Mouse (Mus musculus): ENCODE measurements around the gene Tmsb15l.
A peak's percentile ranks its signal among the peaks of the same experiment; 100 is the strongest.
"Not testable (repeated sequence)": the region's sequence is repeated elsewhere in the genome, so short reads cannot be mapped to it uniquely, and the experiment has no call there.

The Tmsb15l gene

DNA sequence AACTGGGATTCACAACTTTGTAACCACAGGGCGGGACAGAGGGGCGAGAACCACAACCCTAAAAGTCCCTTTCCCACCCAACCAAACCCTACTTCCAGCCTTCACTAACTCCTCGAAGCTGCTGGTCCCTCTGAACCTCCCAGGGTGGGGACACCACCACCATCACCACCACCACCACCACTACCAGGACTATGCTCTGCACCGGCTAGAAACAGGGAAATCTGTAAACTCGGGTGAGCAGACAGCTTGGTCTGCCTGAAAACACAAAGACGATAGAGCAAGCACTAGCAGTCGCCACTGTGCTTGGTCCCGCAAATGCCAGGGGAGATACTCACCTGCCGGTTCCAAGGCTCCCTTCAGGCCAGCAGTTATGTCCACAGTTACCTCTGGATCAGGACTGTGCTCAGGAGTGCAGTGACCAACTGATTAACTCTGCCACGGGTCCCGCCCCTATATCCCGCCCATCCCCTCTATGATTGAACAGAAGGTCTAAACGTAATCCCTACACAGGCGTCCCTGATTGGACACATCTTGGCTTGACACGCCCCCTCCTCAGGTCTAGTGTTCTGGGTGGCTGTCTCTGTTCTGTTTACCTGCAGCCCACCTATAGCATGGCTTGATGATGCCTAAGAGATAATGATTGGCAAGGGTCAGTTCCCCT, at the start of gene Tmsb15l, which contains the start of gene Tmsb15b1:
Gene Tmsb15l, minus strand, starts transcription at position 446 of the 661 bp plus-strand sequence.
Gene Tmsb15b1, minus strand, starts transcription at position 451 of the 661 bp plus-strand sequence.
- peak; percentile 85 for DNase-seq (ENCODE audit: low read depth, low spot score)
- H3K36me3 ChIP-seq (ENCODE audit: control insufficient read depth, insufficient read depth, low read length, poor library complexity, severe bottlenecking), result no peaks in the 10 kb centered on the region
- no peaks in the 10 kb centered on the region for H3K27me3 ChIP-seq (ENCODE audit: control insufficient read depth, insufficient read depth, low read length, poor library complexity, severe bottlenecking)

DNA sequence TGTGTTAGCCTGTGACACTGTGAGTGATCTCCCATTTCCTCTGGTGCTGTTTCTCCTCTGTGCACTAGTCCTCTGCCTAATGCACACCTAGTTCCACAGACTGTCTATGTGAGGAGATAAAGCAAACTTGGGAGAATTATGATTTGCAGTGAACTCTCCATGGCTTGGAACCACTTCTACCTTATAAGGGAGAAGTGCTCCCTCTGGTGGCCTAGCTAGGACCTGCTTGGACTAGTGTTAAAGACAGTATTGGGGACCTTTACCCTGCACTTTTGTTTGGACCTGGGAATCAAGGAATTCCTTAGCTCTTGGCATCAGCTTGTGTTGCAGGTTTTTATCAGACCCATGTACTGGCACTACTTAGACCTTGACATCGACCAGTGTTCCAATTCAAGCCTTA, 42.6 kb upstream of the Tmsb15l start:
- no peaks in the 10 kb centered on the region for H3K27me3 ChIP-seq (ENCODE audit: control insufficient read depth, insufficient read depth, low read length, poor library complexity, severe bottlenecking)
- peak; percentile 76 for DNase-seq (ENCODE audit: low read depth, low spot score)
- no peaks in the 10 kb centered on the region for H3K36me3 ChIP-seq (ENCODE audit: control insufficient read depth, insufficient read depth, low read length, poor library complexity, severe bottlenecking)

DNA sequence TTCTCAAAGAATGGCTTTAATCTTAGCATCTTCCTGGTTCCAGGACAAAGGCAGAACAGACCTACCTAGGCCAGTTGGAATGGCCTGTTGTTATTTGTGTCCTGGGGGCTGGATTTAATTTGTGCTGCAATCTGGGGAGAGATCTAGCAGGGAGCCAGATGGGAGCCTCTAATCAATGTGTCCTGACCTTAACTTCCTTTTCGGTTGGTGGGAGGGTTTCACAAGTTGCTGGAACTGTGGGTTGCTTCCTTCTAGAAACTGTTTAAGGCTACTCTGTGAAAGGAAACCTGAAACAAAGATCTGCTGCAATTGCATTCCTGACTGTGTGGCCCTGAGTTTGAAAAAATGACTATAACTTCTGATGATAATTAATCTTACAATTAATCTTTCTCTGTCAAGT, 41.0 kb upstream of the Tmsb15l start:
- no peak for DNase-seq (ENCODE audit: low read depth, low spot score)

DNA sequence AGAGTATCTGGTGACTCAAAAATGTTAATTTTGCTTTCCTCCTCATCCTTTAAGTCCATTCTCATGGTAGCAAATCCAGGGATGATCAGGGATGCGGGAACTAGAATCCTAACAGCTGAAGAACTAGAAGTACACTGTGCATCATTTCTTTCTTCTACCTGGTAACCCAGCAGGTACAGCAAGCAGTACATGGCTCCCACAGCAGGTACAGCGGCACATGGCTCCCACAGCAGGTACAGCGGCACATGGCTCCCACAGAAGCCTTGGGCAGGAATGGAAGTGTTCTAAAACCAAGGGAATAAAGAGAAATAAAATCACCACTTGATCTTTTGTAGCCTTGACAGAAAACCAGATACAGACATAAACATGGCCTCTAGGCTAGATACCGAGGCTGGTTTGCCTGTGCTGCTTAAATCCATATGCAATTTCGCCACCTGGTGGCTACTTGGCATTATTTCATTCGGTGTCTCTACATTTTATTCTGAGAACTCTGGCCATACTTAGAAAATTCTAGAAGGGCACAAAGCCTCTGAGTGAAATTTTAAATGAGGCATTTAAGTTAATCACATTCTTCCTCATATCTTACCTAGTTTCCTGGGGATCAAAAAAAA, 38.5 kb upstream of the Tmsb15l start:
- peak; percentile 84 for DNase-seq (ENCODE audit: low read depth, low spot score)
- 0 out of 2 replicates have a peak, but pooled peaks cover under 1% of the 10 kb centered on the region for H3K36me3 ChIP-seq (ENCODE audit: control insufficient read depth, insufficient read depth, low read length, poor library complexity, severe bottlenecking)
- H3K27me3 ChIP-seq (ENCODE audit: control insufficient read depth, insufficient read depth, low read length, poor library complexity, severe bottlenecking), result no peaks in the 10 kb centered on the region

More for the DNA sequence above, 41.0 kb upstream of the Tmsb15l start:
- no peaks in the 10 kb centered on the region for H3K27me3 ChIP-seq (ENCODE audit: control insufficient read depth, insufficient read depth, low read length, poor library complexity, severe bottlenecking)
- no peaks in the 10 kb centered on the region for H3K36me3 ChIP-seq (ENCODE audit: control insufficient read depth, insufficient read depth, low read length, poor library complexity, severe bottlenecking)

DNA sequence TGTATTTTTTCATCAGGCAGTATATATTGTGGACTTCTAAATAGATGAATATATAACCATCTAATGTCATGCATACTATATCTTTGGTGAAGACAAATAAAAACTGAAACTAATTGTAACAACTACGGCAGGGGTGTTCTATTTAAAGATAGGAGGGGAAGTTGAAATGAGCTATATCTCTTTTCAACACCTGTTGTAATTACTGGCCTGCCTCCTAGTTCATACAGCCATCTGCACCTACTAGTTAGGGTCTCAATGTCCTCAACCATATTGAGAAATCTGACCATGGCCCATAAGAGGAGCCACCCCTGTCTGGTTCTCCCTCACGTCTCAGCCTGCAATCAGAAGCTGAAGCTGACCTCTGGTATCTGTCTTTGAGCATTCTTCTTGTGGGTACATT, 19.6 kb upstream of the Tmsb15l start:
- no peak for DNase-seq (ENCODE audit: low read depth, low spot score)
- no peaks in the 10 kb centered on the region for H3K36me3 ChIP-seq (ENCODE audit: control insufficient read depth, insufficient read depth, low read length, poor library complexity, severe bottlenecking)
- H3K27me3 ChIP-seq (ENCODE audit: control insufficient read depth, insufficient read depth, low read length, poor library complexity, severe bottlenecking), result no peaks in the 10 kb centered on the region

DNA sequence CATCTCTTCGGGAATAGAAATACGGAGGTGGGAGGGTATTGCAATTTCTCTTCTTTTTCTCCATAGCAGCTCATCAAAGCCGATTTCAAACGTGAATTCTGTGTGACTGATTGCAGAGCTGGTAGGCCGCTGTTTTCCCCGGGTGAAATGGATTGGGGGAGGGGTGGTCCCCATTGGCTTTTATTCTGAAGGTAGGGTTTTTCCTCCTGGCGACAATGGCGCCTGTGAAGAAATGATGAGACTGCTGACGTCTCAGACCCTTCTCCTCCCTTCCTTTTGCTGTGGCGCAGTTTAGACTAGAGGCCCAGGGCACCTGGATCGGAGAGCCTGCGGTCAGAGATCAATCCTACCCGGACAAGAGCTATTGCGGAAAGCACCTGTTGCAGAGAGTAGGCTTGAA, 17.0 kb upstream of the Tmsb15l start:
- no peak for DNase-seq (ENCODE audit: low read depth, low spot score)
- H3K27me3 ChIP-seq (ENCODE audit: control insufficient read depth, insufficient read depth, low read length, poor library complexity, severe bottlenecking), result no peaks in the 10 kb centered on the region

DNA sequence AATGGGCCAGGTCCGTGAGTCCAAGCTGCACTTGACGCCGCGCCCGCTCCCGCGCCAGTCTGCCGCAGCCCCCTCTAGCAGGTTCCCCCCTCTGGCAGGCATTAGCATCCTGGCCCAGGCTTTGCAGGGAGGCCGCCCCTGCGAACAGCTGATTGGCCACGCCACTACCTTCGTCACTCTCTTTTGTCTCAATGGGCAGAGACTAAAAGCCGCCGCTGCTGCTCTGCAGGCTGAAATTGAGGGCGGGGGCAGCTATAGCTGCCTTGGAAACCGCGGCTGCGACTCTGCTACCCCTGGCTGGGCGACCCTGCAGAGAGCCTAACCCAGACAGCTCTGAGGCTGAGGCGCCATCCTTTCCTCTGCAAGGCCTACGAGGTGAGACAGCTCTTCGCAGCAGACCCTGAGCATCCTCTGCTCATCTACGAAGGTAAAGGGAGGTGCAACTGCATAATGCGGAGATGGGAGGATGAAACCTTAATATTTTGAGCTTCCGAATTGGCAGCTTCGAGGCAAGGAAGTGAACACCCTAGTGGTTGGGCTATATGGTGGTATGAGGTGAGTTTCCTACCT, 16.4 kb upstream of the Tmsb15l start, which contains the start of gene Zcchc18:
Gene Zcchc18, plus strand, starts transcription at position 178 of the 570 bp plus-strand sequence.
- DNase-seq (ENCODE audit: low read depth, low spot score), result peak; percentile 76
- H3K27me3 ChIP-seq (ENCODE audit: control insufficient read depth, insufficient read depth, low read length, poor library complexity, severe bottlenecking), result no peaks in the 10 kb centered on the region
- H3K36me3 ChIP-seq (ENCODE audit: control insufficient read depth, insufficient read depth, low read length, poor library complexity, severe bottlenecking), result no peaks in the 10 kb centered on the region

More for the DNA sequence above, 17.0 kb upstream of the Tmsb15l start:
- H3K36me3 ChIP-seq (ENCODE audit: control insufficient read depth, insufficient read depth, low read length, poor library complexity, severe bottlenecking), result no peaks in the 10 kb centered on the region

DNA sequence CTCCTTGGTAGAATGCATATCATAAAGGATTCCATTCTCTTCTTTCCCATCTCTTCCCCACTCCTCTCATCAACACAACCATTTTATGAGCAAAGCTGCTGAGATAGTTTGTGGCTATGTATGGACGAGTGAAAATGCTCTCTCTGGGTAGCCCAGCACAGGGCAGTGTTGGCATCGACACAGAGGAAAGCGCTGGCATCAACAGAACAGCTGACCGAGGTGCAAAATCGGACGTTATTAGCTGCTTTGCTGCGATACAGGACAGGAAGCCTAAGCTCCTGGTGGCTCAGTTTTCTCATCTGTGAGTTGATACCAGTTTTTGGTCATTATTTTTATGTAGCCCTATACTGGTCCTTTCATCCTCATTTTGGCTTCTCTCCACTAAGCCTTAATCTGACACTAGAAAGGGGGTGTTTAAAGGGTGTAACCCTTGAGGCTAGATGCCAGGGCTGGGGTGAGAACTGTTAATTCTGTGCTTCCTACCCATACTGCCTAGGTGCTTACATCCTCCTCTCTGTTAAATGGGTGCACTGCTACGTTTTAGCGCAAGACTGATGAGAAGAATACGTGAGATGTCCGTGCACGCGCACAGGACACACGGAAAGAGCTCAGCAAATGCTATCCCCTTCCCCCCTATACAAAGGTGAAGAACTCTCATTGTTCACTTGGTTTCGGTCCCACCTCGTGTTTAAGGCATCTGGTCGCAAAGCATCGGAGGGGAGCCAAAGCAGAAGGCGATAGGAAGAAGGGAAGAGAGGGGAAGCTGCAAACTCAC, 15.7 kb upstream of the Tmsb15l start:
- Histone ChIP-seq H3K27me3 (ENCODE audit: control insufficient read depth, insufficient read depth, low read length, poor library complexity, severe bottlenecking) (no peaks in the 10 kb centered on the region), H3K36me3 (ENCODE audit: control insufficient read depth, insufficient read depth, low read length, poor library complexity, severe bottlenecking) (no peaks in the 10 kb centered on the region)
- no peak for DNase-seq (ENCODE audit: low read depth, low spot score)

DNA sequence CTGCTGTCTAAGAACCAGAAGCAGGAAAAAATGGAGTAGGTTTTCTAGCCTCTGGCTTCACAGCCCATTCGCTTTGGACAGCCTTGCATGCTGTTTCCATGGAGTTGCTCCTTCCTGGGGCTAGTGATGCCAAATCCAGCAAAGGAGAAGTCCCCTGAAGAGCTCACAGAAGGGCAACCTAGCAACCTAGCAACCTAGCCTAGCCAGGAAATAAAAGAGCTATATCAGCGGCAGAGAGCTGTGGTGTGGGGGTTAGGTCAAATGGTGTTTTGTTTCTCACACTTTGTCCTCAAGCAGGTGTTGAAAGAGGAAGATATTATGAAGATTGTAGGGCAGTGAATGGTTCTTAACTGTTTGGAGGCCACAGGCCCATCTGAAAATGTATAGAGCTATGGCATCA, 14.6 kb upstream of the Tmsb15l start:
- DNase-seq (ENCODE audit: low read depth, low spot score), result peak; percentile 19
- Histone ChIP-seq H3K36me3 (ENCODE audit: control insufficient read depth, insufficient read depth, low read length, poor library complexity, severe bottlenecking) (no peaks in the 10 kb centered on the region), H3K27me3 (ENCODE audit: control insufficient read depth, insufficient read depth, low read length, poor library complexity, severe bottlenecking) (no peaks in the 10 kb centered on the region)

DNA sequence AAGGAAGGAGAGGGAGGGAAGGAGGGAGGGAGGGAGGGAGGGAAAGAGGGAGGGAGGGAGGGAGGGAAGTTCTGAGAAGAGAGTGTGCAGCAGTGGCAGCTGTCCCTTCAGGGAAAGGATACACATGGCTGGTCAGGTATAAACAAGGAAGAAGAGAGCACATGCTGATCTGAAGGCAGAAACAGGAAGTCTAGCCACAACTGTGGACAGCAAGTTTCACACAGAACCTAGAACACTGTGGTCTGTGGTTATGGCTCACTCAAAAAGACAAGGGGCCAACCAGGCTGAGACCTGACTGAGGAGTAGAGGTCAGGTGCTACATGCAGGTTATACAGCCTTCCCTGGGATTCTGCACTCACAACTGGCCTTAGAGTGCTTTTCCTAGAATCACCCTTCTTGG, 9.4 kb upstream of the Tmsb15l start:
- DNase-seq (ENCODE audit: low read depth, low spot score), result peak; percentile 68
- no peaks in the 10 kb centered on the region for H3K27me3 ChIP-seq (ENCODE audit: control insufficient read depth, insufficient read depth, low read length, poor library complexity, severe bottlenecking)
- no peaks in the 10 kb centered on the region for H3K36me3 ChIP-seq (ENCODE audit: control insufficient read depth, insufficient read depth, low read length, poor library complexity, severe bottlenecking)

DNA sequence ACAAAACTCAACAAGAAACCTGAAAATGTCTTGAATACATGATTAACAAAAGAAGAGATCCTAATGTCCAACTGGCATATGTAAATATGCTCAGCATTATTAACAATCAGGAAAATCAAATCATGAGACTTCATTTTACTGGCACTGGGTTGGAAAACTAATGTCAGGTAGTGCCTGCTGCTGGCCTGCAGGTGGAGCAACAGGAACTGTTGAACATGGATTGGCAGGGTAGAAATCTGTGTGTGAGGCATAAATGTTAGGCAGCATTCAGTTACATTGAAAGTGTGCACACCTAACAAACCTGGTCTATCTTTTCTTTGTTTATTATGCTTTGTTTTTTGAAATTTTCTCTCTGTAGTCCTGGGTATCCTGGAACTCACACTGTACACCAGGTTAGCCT, 1.9 kb upstream of the Tmsb15l start:
- peak; percentile 52 for DNase-seq (ENCODE audit: low read depth, low spot score)
- H3K36me3 ChIP-seq (ENCODE audit: control insufficient read depth, insufficient read depth, low read length, poor library complexity, severe bottlenecking), result no peaks in the 10 kb centered on the region
- H3K27me3 ChIP-seq (ENCODE audit: control insufficient read depth, insufficient read depth, low read length, poor library complexity, severe bottlenecking), result no peaks in the 10 kb centered on the region

DNA sequence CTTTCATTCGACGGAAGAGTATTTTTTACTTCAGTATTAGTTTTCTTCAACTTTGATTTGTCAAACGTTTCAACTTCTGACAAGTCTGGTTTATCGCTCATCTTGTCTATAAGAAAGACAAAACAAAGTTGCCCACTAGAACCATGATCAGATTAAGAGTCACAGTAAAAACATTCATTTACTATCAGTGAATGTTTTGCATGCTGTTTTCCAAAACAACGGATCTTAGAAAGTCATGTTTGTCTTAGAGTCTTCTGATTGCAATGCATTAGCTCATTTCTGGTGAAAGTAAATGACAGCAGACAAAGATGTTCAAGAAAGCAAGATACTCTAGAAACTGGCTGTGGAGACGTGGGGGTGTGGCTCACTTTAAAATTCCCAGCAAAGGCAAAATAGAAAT, 1.3 kb downstream of the Tmsb15l start, which contains the start of gene Tmsb15b2:
Gene Tmsb15b2, minus strand, starts transcription at position 101 of the 400 bp plus-strand sequence.
- not testable (repeated sequence) for H3K27me3 ChIP-seq (ENCODE audit: control insufficient read depth, insufficient read depth, low read length, poor library complexity, severe bottlenecking); H3K36me3 ChIP-seq (ENCODE audit: control insufficient read depth, insufficient read depth, low read length, poor library complexity, severe bottlenecking); DNase-seq (ENCODE audit: low read depth, low spot score)

DNA sequence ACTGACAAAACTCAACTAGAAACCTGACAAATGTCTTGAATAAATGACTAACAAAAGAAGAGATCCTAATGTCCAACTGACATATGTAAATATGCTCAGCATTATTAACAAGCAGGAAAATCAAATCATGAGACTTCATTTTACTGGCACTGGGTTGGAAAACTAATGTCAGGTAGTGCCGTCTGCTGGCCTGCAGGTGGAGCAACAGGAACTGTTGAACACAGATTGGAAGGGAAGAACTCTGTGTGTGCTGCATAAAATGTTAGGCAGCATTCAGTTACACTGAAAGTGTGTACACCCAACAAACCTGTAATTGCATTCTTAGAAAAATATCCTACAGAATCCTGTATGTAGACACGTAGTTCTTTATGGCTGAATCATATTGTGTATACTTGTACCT, 17.0 kb downstream of the Tmsb15l start:
- Histone ChIP-seq H3K27me3 (ENCODE audit: control insufficient read depth, insufficient read depth, low read length, poor library complexity, severe bottlenecking) (no peaks in the 10 kb centered on the region), H3K36me3 (ENCODE audit: control insufficient read depth, insufficient read depth, low read length, poor library complexity, severe bottlenecking) (no peaks in the 10 kb centered on the region)
- peak; percentile 41 for DNase-seq (ENCODE audit: low read depth, low spot score)

DNA sequence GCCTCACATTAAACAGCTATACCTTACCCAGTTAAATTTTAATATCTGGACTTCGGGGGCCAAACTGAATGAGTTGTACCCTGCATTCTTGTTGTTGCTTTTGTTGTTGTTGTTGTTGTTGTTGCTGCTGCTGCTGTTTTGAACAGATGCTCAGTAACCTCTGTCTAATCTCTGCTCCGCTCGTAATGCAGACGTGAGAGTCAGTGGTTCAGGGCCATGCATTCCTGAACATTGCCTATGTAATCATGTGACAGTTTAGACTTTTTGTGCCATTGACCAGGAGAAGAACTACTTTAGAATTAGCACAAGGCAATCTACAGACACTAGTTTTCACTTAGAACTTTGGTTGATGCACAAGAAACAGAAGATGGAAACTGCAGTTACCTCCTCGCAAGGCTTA, 18.4 kb downstream of the Tmsb15l start:
- not testable (repeated sequence) for H3K27me3 ChIP-seq (ENCODE audit: control insufficient read depth, insufficient read depth, low read length, poor library complexity, severe bottlenecking); H3K36me3 ChIP-seq (ENCODE audit: control insufficient read depth, insufficient read depth, low read length, poor library complexity, severe bottlenecking); DNase-seq (ENCODE audit: low read depth, low spot score)
